Mouse (Mus musculus): ENCODE data around the gene Btbd17. TPM values are rescaled to one million over a fixed set of nuclear protein-coding genes. Genes with fewer than 3 reads are reported as not detected.

Gene Btbd17
- polyA plus RNA-seq, 1 experiment from 2014 or later, result 47.3 TPM

DNA sequence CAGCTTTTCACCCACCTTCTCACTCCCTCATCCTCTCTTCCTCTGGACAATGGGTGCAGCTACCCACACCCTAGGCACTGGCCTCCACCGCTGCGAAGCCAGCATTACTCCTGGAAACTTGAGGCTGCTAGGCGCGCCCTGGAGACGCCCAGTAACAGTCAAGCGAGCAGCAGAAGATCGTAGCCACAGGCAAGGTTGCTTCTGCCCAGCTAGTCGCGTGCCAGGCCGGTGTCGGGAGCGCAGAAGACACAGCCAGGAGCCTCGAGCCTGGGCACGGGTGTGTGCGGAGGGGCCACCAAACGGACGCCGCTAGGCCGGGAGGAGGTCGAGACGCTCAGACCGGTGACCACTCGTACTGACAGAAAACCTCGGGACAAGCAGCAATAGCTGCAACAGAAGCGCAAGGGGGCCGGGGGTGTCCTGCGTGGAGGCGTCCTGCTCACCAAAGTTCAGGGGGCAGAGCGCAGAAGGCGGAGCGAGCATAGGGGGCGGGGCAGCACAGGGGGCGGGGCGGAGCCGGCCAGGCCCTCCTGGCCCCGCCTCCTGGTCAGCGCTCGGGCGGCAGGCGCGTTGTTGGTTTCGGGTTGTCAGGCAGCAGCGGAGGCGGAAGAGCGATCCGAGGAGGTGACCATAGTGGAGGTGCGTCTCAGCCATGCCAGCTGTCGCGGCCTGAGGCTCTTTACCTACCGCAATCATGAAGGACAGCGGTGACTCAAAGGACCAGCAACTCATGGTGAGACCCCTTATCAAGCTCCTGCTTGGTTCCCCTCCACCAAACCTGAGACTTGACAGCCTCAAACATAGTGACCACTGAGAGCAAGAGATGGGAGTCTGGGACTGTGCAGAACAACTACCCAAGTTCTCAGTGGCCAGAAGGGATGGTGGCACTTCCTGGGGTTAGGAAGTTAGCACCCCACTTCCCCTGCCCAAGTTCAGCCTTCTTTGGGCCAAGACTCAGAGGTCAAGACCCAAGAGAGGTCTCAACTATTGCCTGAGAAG lies 30.6 kb downstream of the Btbd17 start, which contains the start of gene Kif19a:
TSS of gene Kif19a (plus strand) at position 569 of the 999 bp plus-strand sequence.
- DNase-seq (ENCODE audit: low spot score) (peak; percentile 87), ATAC-seq (replicated peaks; ENCODE audit: low FRiP score) (peak; percentile 87)
- H3K4me2 ChIP-seq (ENCODE audit: low read depth, low read length, severe bottlenecking), result peak within 1 kb of the TSS; percentile 75
- WGBS, result 2% methylated on average over 50 of the region's 51 CpGs
- peaks cover 7% of the 10 kb centered on the region; the same call in 1 of the 2 replicates for H3K4me1 ChIP-seq (replicated peaks; ENCODE audit: control insufficient read depth, insufficient read depth, low read length)
- H3K9ac ChIP-seq (ENCODE audit: low read length), result peak within 1 kb of the TSS; percentile 42
- H3K27ac ChIP-seq (ENCODE audit: low read depth, low read length), result no peak within 1 kb of the TSS
- H3K4me3 ChIP-seq (ENCODE audit: low read depth, low read length), result peak within 1 kb of the TSS; percentile 42
- H3K36me3 ChIP-seq (ENCODE audit: control insufficient read depth, insufficient read depth, low read length), result no peaks in the 10 kb centered on the region
- no peaks in the 10 kb centered on the region for H3K9me3 ChIP-seq (ENCODE audit: control insufficient read depth, low read length)
- peaks cover 14% of the 10 kb centered on the region; the same call in 1 of the 2 replicates for H3K27me3 ChIP-seq (ENCODE audit: control insufficient read depth, insufficient read depth, low read length)

DNA sequence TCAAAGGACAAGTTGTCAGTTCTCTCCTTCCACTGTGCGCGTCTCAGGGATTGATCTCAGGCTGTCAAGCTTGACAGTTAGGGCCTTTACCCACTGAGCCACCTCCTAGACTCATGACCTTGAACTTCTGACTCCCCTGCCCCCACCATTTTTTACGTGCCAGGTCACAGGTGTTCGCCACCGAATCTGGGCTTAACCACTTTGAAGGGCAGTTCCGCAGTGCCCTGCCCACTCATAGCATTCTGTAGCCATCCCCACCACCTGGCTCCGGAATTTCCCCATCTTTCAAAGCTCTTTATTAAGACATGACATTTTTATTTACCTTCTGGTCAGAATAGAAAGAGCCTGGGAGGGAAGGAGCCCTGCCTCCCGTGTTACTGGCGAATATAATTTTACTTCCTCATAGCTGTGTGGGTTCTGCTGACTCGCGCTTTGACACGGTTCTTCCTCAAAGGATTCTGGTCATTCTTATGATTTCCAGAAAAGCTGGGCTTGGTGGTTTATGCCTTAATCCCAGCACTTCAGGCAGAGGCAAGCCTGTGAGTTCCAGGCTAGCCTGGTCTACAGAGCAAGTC lies 48.1 kb downstream of the Btbd17 start:
- Histone ChIP-seq H3K4me2 (ENCODE audit: low read depth, low read length, severe bottlenecking) (no peak overlapping the region), H3K4me3 (ENCODE audit: low read depth, low read length) (no peak overlapping the region), H3K27me3 (ENCODE audit: control insufficient read depth, insufficient read depth, low read length) (no peaks in the 10 kb centered on the region), H3K36me3 (ENCODE audit: control insufficient read depth, insufficient read depth, low read length) (no peaks in the 10 kb centered on the region), H3K4me1 (replicated peaks; ENCODE audit: control insufficient read depth, insufficient read depth, low read length) (0 out of 2 replicates have a peak, but pooled peaks cover 3% of the 10 kb centered on the region), H3K9ac (ENCODE audit: low read length) (no peak overlapping the region), H3K27ac (ENCODE audit: low read depth, low read length) (no peak overlapping the region), H3K9me3 (ENCODE audit: control insufficient read depth, low read length) (no peaks in the 10 kb centered on the region)
- ATAC-seq (replicated peaks; ENCODE audit: low FRiP score) (no peak), DNase-seq (ENCODE audit: low spot score) (no peak)
- WGBS, result 87% methylated on average over 12 of the region's 12 CpGs

DNA sequence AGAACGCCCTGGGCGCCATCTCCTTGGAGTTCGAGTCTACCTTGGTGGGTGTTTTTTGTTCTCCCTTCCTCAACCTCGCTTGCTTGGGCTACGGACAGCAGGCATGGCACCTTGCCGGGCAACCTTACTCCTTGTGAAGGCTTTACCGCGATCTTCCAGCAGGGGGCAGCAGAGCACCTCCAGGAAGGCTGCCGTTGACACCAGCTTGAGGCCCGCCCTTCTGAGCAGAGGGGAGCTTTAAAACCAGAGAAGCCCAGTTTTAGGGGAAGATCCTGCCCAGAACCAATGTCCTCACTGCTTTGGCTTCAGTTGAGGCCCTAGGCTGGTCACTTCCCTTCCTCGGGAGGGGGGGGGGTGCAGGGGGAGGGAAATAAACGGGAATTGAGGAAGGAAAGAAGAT lies 50.6 kb downstream of the Btbd17 start:
- Histone ChIP-seq H3K4me1 (replicated peaks; ENCODE audit: control insufficient read depth, insufficient read depth, low read length) (peaks cover 8% of the 10 kb centered on the region; the same call in 1 of the 2 replicates), H3K27me3 (ENCODE audit: control insufficient read depth, insufficient read depth, low read length) (no peaks in the 10 kb centered on the region), H3K9ac (ENCODE audit: low read length) (peak overlapping the region; percentile 47), H3K4me2 (ENCODE audit: low read depth, low read length, severe bottlenecking) (peak overlapping the region; percentile 31; the same call in 1 of the 2 replicates), H3K9me3 (ENCODE audit: control insufficient read depth, low read length) (no peaks in the 10 kb centered on the region), H3K27ac (ENCODE audit: low read depth, low read length) (no peak overlapping the region), H3K4me3 (ENCODE audit: low read depth, low read length) (no peak overlapping the region), H3K36me3 (ENCODE audit: control insufficient read depth, insufficient read depth, low read length) (no peaks in the 10 kb centered on the region)
- WGBS, result 2% methylated on average over 12 of the region's 12 CpGs
- ATAC-seq (replicated peaks; ENCODE audit: low FRiP score), result peak; percentile 69
- peak; percentile 97 for DNase-seq (ENCODE audit: low spot score)

DNA sequence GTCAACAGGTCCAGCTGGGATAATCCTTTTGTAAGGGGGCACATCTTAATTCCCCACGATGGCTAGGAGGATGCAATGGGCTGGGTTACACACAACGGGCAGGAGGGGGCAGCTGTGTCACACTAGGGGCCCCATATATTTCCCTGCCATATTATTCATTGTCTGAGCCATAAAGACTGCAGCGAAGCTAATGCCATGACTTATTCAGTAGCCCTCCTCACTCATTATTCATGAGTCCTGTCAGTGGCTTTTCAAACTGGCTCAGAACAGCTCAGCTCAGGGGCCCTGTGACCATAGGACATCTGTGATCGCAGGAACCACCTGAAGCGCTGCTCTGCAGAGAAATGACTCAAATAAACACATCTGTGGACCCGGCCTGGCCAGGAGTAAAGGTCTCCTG lies 54.3 kb downstream of the Btbd17 start:
- no peaks in the 10 kb centered on the region for H3K36me3 ChIP-seq (ENCODE audit: control insufficient read depth, insufficient read depth, low read length)
- DNase-seq (ENCODE audit: low spot score) (no peak), ATAC-seq (replicated peaks; ENCODE audit: low FRiP score) (0 out of 2 replicates have a peak, but pooled peaks have one; percentile 34)
- no peak overlapping the region for H3K4me2 ChIP-seq (ENCODE audit: low read depth, low read length, severe bottlenecking)
- no peak overlapping the region for H3K4me3 ChIP-seq (ENCODE audit: low read depth, low read length)
- WGBS, result 30% methylated on average over 6 of the region's 6 CpGs
- H3K9me3 ChIP-seq (ENCODE audit: control insufficient read depth, low read length), result no peaks in the 10 kb centered on the region
- no peaks in the 10 kb centered on the region for H3K27me3 ChIP-seq (ENCODE audit: control insufficient read depth, insufficient read depth, low read length)
- H3K27ac ChIP-seq (ENCODE audit: low read depth, low read length), result no peak overlapping the region; the same call in 1 of the 2 replicates
- H3K4me1 ChIP-seq (replicated peaks; ENCODE audit: control insufficient read depth, insufficient read depth, low read length), result peaks cover 8% of the 10 kb centered on the region; the same call in 1 of the 2 replicates
- H3K9ac ChIP-seq (ENCODE audit: low read length), result no peak overlapping the region

Other genes with a start within 250 kb of the Btbd17 start
- 852 and 943 TPM in 2 replicates for gene Rpl38, start 127.4 kb downstream of the Btbd17 start, polyA plus RNA-seq (2014; fragmentation: Nextera tagmentation; extraction: Ambion mirVana)
- gene Ttyh2, start 120.5 kb downstream of the Btbd17 start, polyA plus RNA-seq (2014; fragmentation: Nextera tagmentation; extraction: Ambion mirVana), result 10.5 and 11.7 TPM in 2 replicates
- 0.96 and 1.1 TPM in 2 replicates for gene Dnaic2, start 68.5 kb downstream of the Btbd17 start, polyA plus RNA-seq (2014; fragmentation: Nextera tagmentation; extraction: Ambion mirVana)
- gene Kif19a, start 30.6 kb downstream of the Btbd17 start, polyA plus RNA-seq (2014; fragmentation: Nextera tagmentation; extraction: Ambion mirVana), result 0.83 and 1.2 TPM in 2 replicates
- not detected in 2 replicates for gene Gpr142, start 3.0 kb upstream of the Btbd17 start, polyA plus RNA-seq (2014; fragmentation: Nextera tagmentation; extraction: Ambion mirVana)
- 14.1 and 14.4 TPM in 2 replicates for gene Gprc5c, start 55.2 kb upstream of the Btbd17 start, polyA plus RNA-seq (2014; fragmentation: Nextera tagmentation; extraction: Ambion mirVana)
- 0.35 and 0.64 TPM in 2 replicates for gene Cd300a, start 94.1 kb upstream of the Btbd17 start, polyA plus RNA-seq (2014; fragmentation: Nextera tagmentation; extraction: Ambion mirVana)
- 0.15 TPM in 1 of 2 replicates, not detected in the other for gene Cd300lb, start 138.4 kb upstream of the Btbd17 start, polyA plus RNA-seq (2014; fragmentation: Nextera tagmentation; extraction: Ambion mirVana)
- not detected in 2 replicates for gene Cd300c, start 173.2 kb upstream of the Btbd17 start, polyA plus RNA-seq (2014; fragmentation: Nextera tagmentation; extraction: Ambion mirVana)
- gene Cd300ld, start 194.0 kb upstream of the Btbd17 start, polyA plus RNA-seq (2014; fragmentation: Nextera tagmentation; extraction: Ambion mirVana), result not detected in 2 replicates
- 0.65 and 0.77 TPM in 2 replicates for gene Cd300c2, start 205.9 kb upstream of the Btbd17 start, polyA plus RNA-seq (2014; fragmentation: Nextera tagmentation; extraction: Ambion mirVana)
- gene Cd300ld2, start 220.2 kb upstream of the Btbd17 start, polyA plus RNA-seq (2014; fragmentation: Nextera tagmentation; extraction: Ambion mirVana), result not detected in 2 replicates
- not detected in 2 replicates for gene Cd300ld4, start 231.1 kb upstream of the Btbd17 start, polyA plus RNA-seq (2014; fragmentation: Nextera tagmentation; extraction: Ambion mirVana)
- gene Cd300ld5, start 241.8 kb upstream of the Btbd17 start, polyA plus RNA-seq (2014; fragmentation: Nextera tagmentation; extraction: Ambion mirVana), result not detected in 2 replicates